Mouse (Mus musculus): Measurements from ENCODE around the gene Exoc7.

Gene Exoc7

DNA sequence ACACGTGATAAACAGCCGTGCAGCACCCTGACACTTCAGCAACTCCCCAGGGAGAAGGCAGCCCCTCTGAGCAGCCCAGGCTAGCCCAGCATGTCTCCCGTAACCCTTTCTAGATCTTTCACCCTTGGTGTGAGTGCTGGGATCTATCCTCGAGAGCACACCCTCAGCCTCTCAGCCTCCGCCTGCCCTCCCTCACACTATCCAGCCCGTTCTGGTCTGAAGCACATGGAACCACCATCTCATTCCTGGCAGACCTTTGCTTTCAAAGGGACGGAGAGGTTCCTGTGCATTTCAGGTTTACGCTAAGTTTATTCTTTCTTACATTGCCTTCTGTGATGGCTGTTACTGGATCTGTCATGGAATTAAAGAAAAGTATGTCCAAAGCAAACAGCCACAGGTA, 62.5 kb downstream of the Exoc7 start:
- no peak for DNase-seq (ENCODE audit: low spot score in 2 of 2)

DNA sequence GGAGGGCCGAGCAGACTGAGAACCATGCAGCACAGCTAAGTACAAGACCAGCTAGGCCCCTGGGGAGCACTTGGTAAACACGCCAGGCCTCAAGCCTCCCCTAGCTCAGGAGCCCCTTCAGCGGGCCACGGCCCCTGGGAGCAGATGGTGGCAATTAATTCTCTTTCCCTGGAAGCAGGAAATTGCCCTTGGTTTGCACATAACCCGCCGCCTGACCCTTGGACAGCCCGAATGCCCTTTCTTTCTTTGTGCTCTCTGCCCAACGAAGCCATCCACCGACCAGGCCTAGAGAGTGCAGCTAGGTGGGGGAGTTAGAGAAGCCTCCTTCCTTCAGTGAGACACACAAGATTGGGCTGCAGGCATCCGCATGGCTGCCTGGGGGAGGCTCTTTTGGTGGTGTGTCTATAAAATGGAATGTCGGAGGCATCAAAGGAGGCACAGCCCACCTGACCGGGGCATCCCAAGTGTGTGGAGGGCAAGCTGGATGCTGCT, 65.2 kb downstream of the Exoc7 start:
- DNase-seq (ENCODE audit: low spot score in 2 of 2), result no peak

DNA sequence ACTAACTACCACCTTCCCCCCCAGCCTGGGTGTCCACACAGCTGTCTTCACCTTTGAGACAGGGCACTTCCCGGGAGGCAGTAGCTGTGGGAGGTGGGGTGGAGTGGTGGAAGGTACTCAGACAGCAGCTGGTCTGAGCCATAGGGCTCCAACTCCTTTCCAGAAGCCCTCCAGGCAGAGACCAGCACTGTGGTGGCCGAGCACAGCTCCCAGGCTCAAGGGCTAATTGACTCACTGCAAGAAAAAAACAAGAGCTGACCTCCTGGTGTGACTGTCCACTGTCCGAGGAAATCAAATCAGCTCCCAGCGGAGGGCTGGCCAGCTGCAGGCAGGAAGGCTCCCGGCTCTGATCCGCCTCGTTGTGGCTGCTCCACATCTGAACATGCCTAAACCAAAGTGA, 67.2 kb downstream of the Exoc7 start:
- no peak for DNase-seq (ENCODE audit: low spot score in 2 of 2)
